Mouse (Mus musculus) heart, postnatal 0 days (tissue): ENCODE measurements around the gene Pigg.

Experiments used
- CTCF ChIP-seq: IDR thresholded peaks from 2 replicates; pipeline ENCODE4 v1.5.1; 2016; ENCODE audit warnings: antibody characterized with exemption, control low read depth, low read depth
- EP300 ChIP-seq: IDR thresholded peaks from 2 replicates; pipeline ENCODE4 v1.6.1; 2016; ENCODE audit warnings: antibody characterized with exemption, low read depth

- TF ChIP-seq CTCF (no peak), EP300 (no peak)
These were observed 33.1 kb downstream of the Pigg start for GRCm38 (mm10) chr5:108345313-108346071.
